Mouse (Mus musculus) liver, postnatal 0 days (tissue): Measurements from ENCODE around the gene Tk1. TPM values are rescaled to one million over a fixed set of nuclear protein-coding genes. Genes with fewer than 3 reads are reported as not detected.
"Not testable (repeated sequence)": the region's sequence is repeated elsewhere in the genome, so short reads cannot be mapped to it uniquely, and the experiment has no call there.

Experiments used
- ATAC-seq: fragments of 200-750 bp; cut with Nextera tagmentation; 2 replicates; pipeline ENCODE4 v1.8.0; 2017; ENCODE audit warnings: mild to moderate bottlenecking, moderate library complexity
- DNase-seq: peaks from one replicate; pipeline ENCODE4 v3.0.0-alpha.2; 2016
- H3K27ac ChIP-seq: fragments of 300-500 bp; sonication (generic); 2 replicates; pipeline ENCODE4 v1.5.1; 2014; ENCODE audit warnings: antibody characterized with exemption, moderate library complexity, mild to moderate bottlenecking, low read depth
- H3K27me3 ChIP-seq: fragments of 300-500 bp; sonication (generic); 2 replicates; pipeline ENCODE4 v1.6.1; 2014; ENCODE audit warnings: low read length, control low read depth, mixed read lengths; ENCODE audit not compliant: insufficient read depth
- H3K36me3 ChIP-seq: fragments of 300-500 bp; sonication (generic); replicated peaks from 2 replicates; pipeline ENCODE4 v1.6.1; 2014; ENCODE audit warnings: mild to moderate bottlenecking, control low read depth, low read length, moderate library complexity, mixed read lengths; ENCODE audit not compliant: insufficient read depth
- H3K4me1 ChIP-seq: fragments of 300-500 bp; sonication (generic); 2 replicates; pipeline ENCODE4 v1.6.1; 2014; ENCODE audit warnings: antibody characterized with exemption, mild to moderate bottlenecking, control low read depth; ENCODE audit not compliant: insufficient read depth
- H3K4me2 ChIP-seq: fragments of 300-500 bp; sonication (generic); 2 replicates; pipeline ENCODE4 v1.6.1; 2014; ENCODE audit warnings: low read depth, mild to moderate bottlenecking, low read length, moderate library complexity, mixed read lengths
- H3K4me3 ChIP-seq: fragments of 300-500 bp; sonication (generic); 2 replicates; pipeline ENCODE4 v1.5.1; 2014; ENCODE audit warnings: low read depth, low read length
- H3K9ac ChIP-seq: fragments of 300-500 bp; sonication (generic); replicated peaks from 2 replicates; pipeline ENCODE4 v1.6.1; 2014; ENCODE audit warnings: mild to moderate bottlenecking, moderate library complexity
- H3K9me3 ChIP-seq: fragments of 300-500 bp; sonication (generic); 2 replicates; pipeline ENCODE4 v1.6.1; 2016; ENCODE audit warnings: mild to moderate bottlenecking, control low read depth, low read length, mixed read lengths
- CTCF ChIP-seq: sonication (generic); IDR thresholded peaks from 2 replicates; pipeline ENCODE4 v1.5.1; 2016; ENCODE audit warnings: antibody characterized with exemption, low read depth
- EP300 ChIP-seq: IDR thresholded peaks from 2 replicates; pipeline ENCODE4 v1.6.1; 2016; ENCODE audit warnings: antibody characterized with exemption, low read depth, mild to moderate bottlenecking
- WGBS: fragments of 180-500 bp; shearing (Covaris S2); extraction: QIAGEN DNeasy Blood & Tissue Kit; methylation state at CpG from one replicate; pipeline ENCODE4 v1.1.7; 2014; ENCODE audit not compliant: insufficient replicate concordance; 5-methylcytosine and 5-hydroxymethylcytosine counted together
- polyA plus RNA-seq: library from polyadenylated mRNA; unstranded; fragments of >200 nt; fragmentation: Nextera tagmentation; extraction: Ambion mirVana; gene quantifications from 2 replicates; pipeline ENCODE4 v1.2.1, GENCODE M21; 2015

Gene Tk1
- polyA plus RNA-seq, 1 experiment from 2014 or later, result 101 TPM

DNA sequence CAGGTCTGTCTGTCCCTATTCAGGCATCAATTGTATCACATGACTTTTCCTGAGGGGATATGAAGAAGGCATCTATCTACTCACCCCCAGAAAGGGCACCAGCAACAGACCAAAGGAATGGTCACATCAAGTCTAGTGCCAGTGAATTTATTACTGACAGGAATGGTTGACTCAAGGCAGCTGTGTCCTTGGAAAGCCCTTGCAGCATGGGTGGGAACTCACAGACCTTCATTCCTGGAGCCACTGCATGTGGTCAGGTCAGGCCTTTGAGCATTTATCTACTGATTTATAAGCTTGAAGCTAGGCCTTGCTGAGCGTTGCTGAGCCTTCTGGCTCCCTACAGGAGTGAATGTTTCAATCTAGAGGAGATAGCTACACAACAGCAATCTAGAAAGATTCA is 15.0 kb upstream of the Tk1 start:
- Histone ChIP-seq H3K9me3 (no peaks in the 10 kb centered on the region), H3K9ac (0 out of 2 replicates have a peak overlapping the region, but pooled peaks have one; percentile 11), H3K27ac (peak overlapping the region; percentile 94; the same call in 1 of the 2 replicates), H3K4me1 (peaks cover 59% of the 10 kb centered on the region), H3K36me3 (no peaks in the 10 kb centered on the region), H3K4me3 (no peak overlapping the region), H3K4me2 (no peak overlapping the region), H3K27me3 (no peaks in the 10 kb centered on the region)
- WGBS, result 61% methylated on average over 1 of the region's 1 CpGs
- no peak for ATAC-seq
- TF ChIP-seq CTCF, result no peak
- no peak for TF ChIP-seq EP300
- DNase-seq, result no peak

DNA sequence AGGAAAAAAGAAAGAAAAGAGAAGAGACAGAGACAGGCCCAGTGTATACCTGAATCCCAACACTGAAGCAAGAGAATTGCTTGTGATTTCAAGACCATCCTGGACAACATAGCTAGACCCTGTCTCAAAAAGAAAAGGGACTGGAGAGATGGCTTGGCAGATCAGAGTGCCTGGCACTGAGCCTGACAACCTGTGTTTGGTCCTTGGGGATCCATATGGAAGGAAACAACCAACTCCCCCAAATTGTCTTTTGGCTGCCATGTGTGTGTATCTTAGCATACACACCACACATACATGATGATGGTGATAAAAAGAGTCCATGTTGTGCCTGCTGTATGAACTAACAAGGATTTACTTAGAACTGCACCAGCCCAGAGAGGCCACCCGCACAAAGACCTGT is 13.1 kb upstream of the Tk1 start:
- no peak for DNase-seq
- Histone ChIP-seq H3K4me1 (peaks cover 59% of the 10 kb centered on the region), H3K36me3 (no peaks in the 10 kb centered on the region), H3K4me2 (peak overlapping the region; percentile 54), H3K9me3 (no peaks in the 10 kb centered on the region), H3K9ac (peak overlapping the region; percentile 26; the same call in 1 of the 2 replicates), H3K27me3 (no peaks in the 10 kb centered on the region), H3K27ac (peak overlapping the region; percentile 94), H3K4me3 (no peak overlapping the region)
- WGBS, result 35% methylated on average over 1 of the region's 1 CpGs
- ATAC-seq, result peak; percentile 11
- TF ChIP-seq EP300 (no peak), CTCF (no peak)

DNA sequence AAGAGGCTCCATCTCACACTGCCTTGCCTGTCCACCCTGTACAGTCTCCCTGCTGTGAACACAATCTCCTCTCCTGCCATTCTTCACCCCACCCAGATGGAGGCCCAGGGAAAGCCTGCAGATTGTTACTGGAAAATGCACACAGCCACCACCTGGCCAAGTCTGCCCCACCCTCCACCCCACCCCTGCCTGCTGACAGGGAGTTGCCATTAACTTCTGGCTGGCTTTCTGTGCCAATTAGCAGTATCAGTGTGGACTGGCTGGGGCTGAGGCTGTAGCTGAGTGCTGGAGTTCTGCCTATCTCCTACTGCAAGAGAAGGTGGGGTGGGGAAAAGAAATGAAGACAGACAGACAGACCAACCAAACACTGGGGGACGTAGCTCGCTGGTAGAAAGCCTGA is 12.7 kb upstream of the Tk1 start:
- TF ChIP-seq CTCF (no peak), EP300 (peak; percentile 82)
- peak; percentile 93 for ATAC-seq
- DNase-seq, result peak; percentile 82
- H3K27me3 ChIP-seq, result no peaks in the 10 kb centered on the region
- peak overlapping the region; percentile 94 for H3K27ac ChIP-seq
- H3K36me3 ChIP-seq, result no peaks in the 10 kb centered on the region
- no peaks in the 10 kb centered on the region for H3K9me3 ChIP-seq
- H3K4me2 ChIP-seq, result peak overlapping the region; percentile 54
- 51% methylated on average over 2 of the region's 2 CpGs for WGBS
- H3K4me1 ChIP-seq, result peaks cover 59% of the 10 kb centered on the region
- no peak overlapping the region for H3K4me3 ChIP-seq
- peak overlapping the region; percentile 26; the same call in 1 of the 2 replicates for H3K9ac ChIP-seq

DNA sequence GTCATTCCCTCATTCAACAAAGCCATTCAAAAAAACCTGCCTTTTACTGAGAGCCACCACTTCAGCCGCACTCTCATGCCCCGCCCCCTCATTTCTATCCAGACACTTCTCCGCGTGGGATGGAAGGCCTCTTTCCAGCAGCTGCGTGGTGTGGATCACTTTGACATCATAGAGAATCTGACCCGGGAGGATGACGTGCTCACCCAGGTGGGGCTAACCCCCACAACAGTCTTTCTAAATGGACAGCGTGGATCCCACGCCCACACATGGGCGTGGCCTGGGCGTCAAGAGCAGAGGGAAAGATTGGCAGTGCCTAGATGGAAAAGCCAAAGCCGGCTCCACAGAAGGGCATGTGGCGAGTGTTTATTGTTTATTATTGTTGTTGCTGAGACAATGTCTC is 10.4 kb upstream of the Tk1 start:
- Histone ChIP-seq H3K4me3 (no peak overlapping the region), H3K27me3 (no peaks in the 10 kb centered on the region), H3K4me2 (peak overlapping the region; percentile 31), H3K36me3 (no peaks in the 10 kb centered on the region), H3K9ac (0 out of 2 replicates have a peak overlapping the region, but pooled peaks have one; percentile 12), H3K9me3 (no peaks in the 10 kb centered on the region), H3K27ac (peak overlapping the region; percentile 64; the same call in 1 of the 2 replicates), H3K4me1 (peaks cover 65% of the 10 kb centered on the region)
- TF ChIP-seq EP300 (no peak), CTCF (no peak)
- ATAC-seq (peak; percentile 7), DNase-seq (peak; percentile 74)
- WGBS, result 34% methylated on average over 13 of the region's 13 CpGs

DNA sequence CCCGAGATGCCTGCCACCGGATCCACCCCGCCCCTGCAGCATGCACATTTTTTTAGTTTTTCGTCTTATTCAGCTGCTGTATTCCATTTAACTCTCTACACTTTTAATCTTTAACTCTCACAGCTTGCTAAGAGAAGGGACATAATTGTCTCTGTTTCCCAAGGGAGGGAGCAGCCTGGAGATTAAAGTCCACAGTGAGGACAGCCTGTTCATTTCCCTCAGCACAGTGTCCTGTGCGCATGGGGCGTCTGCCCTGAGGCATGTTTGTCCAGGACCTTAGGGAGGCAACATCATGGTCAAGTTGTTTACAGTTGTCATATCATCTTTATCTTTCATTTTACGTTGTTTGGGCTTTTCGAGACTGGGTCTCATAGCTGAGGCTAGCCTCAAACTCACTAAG is 8.2 kb upstream of the Tk1 start:
- Histone ChIP-seq H3K36me3 (no peaks in the 10 kb centered on the region), H3K9me3 (no peaks in the 10 kb centered on the region), H3K27ac (peak overlapping the region; percentile 83), H3K4me2 (no peak overlapping the region), H3K27me3 (no peaks in the 10 kb centered on the region), H3K4me3 (no peak overlapping the region), H3K9ac (no peak overlapping the region), H3K4me1 (peaks cover 66% of the 10 kb centered on the region)
- TF ChIP-seq EP300, result peak; percentile 46; the same call in 1 of the 2 replicates
- no peak for TF ChIP-seq CTCF
- 74% methylated on average over 8 of the region's 8 CpGs for WGBS
- ATAC-seq (no peak), DNase-seq (no peak)

DNA sequence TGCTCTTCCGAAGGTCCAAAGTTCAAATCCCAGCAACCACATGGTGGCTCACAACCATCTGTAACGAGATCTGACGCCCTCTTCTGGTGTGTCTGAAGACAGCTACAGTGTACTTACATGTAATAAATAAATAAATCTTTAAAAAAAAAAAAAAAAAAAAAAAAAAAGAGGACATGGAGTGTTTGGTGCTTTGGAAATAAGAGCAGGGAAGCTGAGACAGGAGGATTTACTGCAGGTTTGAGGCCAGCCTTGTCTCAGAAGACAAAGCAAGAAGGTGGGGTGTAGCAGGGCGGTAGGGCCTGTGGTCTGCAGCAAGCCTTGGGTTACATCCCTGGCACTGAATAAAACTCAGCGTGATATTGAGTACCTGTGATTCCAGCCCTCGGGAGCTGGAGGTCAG is 7.6 kb upstream of the Tk1 start:
- H3K27me3 ChIP-seq, H3K36me3 ChIP-seq, H3K9ac ChIP-seq, H3K9me3 ChIP-seq, H3K4me3 ChIP-seq, ATAC-seq, H3K4me2 ChIP-seq, DNase-seq: not testable (repeated sequence)
- peak overlapping the region; percentile 98 for H3K27ac ChIP-seq
- H3K4me1 ChIP-seq, result peaks cover 68% of the 10 kb centered on the region
- WGBS, result 87% methylated on average over 4 of the region's 6 CpGs
